Mouse (Mus musculus): Measurements from ENCODE around the gene Ankrd34a. TPM values are rescaled to one million over a fixed set of nuclear protein-coding genes. Genes with fewer than 3 reads are reported as not detected.

The Ankrd34a gene
- polyA plus RNA-seq (2016; fragmentation: Nextera tagmentation; extraction: Ambion mirVana) = 4.0 and 4.4 TPM in 2 replicates

DNA sequence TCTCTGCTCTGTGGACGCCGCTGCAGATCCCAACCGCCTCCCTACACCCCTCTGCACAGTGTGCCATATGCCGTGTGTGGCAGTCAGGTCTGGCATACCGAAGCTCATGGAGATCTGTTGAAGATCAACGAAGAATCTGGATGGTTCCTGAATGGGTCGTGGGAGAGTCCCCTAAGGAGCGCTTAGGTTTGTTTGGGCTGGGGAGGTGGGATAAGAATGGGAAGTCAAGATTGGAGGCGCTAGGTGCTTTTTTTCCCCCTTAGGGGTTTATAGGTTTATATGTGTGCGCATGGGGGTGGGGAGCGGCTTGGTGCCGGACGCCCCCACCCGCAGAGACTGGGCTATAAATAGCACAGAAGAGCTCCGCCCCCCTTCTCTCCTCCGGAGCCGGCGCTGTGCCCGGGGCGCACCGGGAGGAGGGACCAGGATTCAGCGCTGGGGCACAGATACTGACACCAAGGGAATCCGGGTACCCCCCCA is at the start of gene Ankrd34a:
TSS of gene Ankrd34a (plus strand) at position 409 of the 480 bp plus-strand sequence.
- Histone ChIP-seq H3K9me3 (no peaks in the 10 kb centered on the region), H3K4me2 (peak within 1 kb of the TSS; percentile 95), H3K4me3 (replicated peaks) (peak within 1 kb of the TSS; percentile 49), H3K27me3 (peaks cover 37% of the 10 kb centered on the region), H3K9ac (peak within 1 kb of the TSS; percentile 72), H3K27ac (0 out of 2 replicates have a peak within 1 kb of the TSS, but pooled peaks have one; percentile 36), H3K4me1 (peaks cover 66% of the 10 kb centered on the region), H3K36me3 (replicated peaks) (no peaks in the 10 kb centered on the region)
- 1% methylated on average over 20 of the region's 23 CpGs for WGBS
- no peak for ATAC-seq (ENCODE audit: low FRiP score)

DNA sequence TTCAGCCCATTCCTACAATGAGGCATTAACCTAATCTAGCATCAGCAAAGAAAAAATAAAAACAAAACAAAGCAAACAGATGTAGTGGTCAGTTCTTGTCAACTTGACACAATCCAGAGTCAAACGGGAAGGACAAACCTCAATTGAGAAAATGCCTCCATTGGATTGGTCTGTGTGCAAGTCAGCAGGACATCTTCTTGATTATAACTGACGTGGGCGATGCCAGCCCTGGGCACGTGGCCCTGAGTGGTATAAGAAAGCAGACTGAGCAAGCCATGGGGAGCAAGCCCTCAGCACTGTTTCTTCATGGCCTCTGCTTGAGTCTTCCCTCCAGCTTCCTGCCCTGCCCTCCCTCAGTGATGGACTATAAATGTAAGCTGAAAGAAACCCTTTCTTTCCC is 49.6 kb upstream of the Ankrd34a start:
- no peak for ATAC-seq (ENCODE audit: low FRiP score)
- Histone ChIP-seq H3K4me1 (0 out of 2 replicates have a peak, but pooled peaks cover 5% of the 10 kb centered on the region), H3K27ac (no peak overlapping the region), H3K4me2 (peak overlapping the region; percentile 13; the same call in 1 of the 2 replicates), H3K27me3 (peaks cover 5% of the 10 kb centered on the region; the same call in 1 of the 2 replicates), H3K9me3 (no peaks in the 10 kb centered on the region), H3K9ac (no peak overlapping the region), H3K36me3 (replicated peaks) (no peaks in the 10 kb centered on the region), H3K4me3 (replicated peaks) (no peak overlapping the region)
- WGBS = 37% methylated on average over 4 of the region's 4 CpGs

DNA sequence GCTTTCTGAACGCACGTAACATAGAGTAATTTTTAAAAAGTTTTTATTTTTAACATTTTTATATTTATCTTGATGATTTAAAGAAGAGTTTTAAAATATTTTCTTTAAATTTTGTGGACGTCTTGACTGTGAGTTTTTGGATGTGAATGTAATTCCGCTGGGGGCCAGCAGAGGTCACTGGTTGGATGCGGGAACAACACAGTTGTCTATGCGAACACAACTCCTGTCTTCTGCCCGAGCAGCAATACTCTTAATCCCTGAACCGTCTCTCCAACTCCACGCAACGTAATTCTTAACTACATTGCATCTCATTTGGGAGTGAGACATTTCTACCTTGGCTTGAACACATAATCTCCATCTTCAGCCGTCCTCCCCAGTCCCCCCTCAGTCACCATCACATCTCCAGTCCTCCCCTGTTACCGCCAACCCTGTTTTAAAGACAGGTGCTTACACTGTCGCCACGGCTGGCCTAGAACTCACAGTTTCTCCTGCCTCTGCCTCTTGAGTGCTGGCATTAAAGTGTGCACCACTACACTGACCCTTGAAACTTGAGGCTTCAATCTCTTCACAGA is 49.0 kb upstream of the Ankrd34a start:
- 0 out of 2 replicates have a peak, but pooled peaks cover 5% of the 10 kb centered on the region for H3K4me1 ChIP-seq
- 8% methylated on average over 14 of the region's 14 CpGs for WGBS
- ATAC-seq (ENCODE audit: low FRiP score) = peak; percentile 39; the same call in 1 of the 2 replicates
- H3K4me3 ChIP-seq (replicated peaks) = no peak overlapping the region
- H3K9me3 ChIP-seq = no peaks in the 10 kb centered on the region
- H3K4me2 ChIP-seq = peak overlapping the region; percentile 35
- no peak overlapping the region for H3K27ac ChIP-seq
- H3K36me3 ChIP-seq (replicated peaks) = no peaks in the 10 kb centered on the region
- H3K9ac ChIP-seq = no peak overlapping the region
- H3K27me3 ChIP-seq = peaks cover 5% of the 10 kb centered on the region; the same call in 1 of the 2 replicates

DNA sequence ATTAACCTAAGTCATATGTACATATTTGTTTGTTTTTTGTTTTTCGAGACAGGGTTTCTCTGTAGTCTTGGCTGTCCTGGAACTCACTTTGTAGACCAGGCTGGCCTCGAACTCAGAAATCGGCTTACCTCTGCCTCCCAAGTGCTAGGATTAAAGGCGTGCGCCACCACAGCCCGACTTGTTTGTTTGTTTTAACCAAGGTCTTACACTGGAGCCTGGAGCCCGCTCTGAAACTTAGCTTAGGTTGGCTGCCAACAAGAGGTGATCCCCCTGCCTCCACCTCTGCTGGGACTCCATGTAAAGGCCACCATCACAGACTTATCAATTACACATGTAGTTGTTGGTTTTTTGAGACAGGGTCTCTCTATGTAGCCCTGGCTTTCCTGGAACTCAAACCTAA is 47.6 kb upstream of the Ankrd34a start:
- WGBS = 89% methylated on average over 7 of the region's 7 CpGs
- H3K27me3 ChIP-seq = peaks cover under 1% of the 10 kb centered on the region; the same call in 1 of the 2 replicates
- 0 out of 2 replicates have a peak, but pooled peaks cover 5% of the 10 kb centered on the region for H3K4me1 ChIP-seq
- no peak for ATAC-seq (ENCODE audit: low FRiP score)
- H3K4me3 ChIP-seq (replicated peaks) = no peak overlapping the region
- H3K27ac ChIP-seq = no peak overlapping the region
- H3K9me3 ChIP-seq = no peaks in the 10 kb centered on the region
- no peak overlapping the region for H3K9ac ChIP-seq
- H3K4me2 ChIP-seq = no peak overlapping the region
- H3K36me3 ChIP-seq (replicated peaks) = no peaks in the 10 kb centered on the region

DNA sequence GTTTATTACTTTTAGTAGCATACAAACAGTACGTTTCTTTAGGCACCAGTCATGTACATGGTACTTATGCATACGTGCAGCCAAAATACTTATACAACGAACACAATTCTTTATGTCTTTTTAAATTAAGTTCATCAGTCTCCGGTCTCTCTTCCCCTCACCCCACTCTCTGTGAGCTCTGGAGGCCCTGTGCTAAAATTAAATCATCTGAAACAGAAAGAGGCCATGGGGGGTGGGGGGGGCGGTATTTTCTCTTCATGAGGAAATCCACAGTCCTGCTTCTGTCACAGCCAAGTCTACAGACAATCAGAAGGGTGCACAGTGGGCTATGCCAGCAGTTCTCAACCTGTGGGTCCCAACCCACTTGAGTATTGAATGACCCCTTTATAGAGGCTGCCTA is 47.1 kb upstream of the Ankrd34a start:
- no peak for ATAC-seq (ENCODE audit: low FRiP score)
- no peak overlapping the region for H3K4me2 ChIP-seq
- 0 out of 2 replicates have a peak, but pooled peaks cover 5% of the 10 kb centered on the region for H3K4me1 ChIP-seq
- H3K36me3 ChIP-seq (replicated peaks) = no peaks in the 10 kb centered on the region
- H3K27me3 ChIP-seq = no peaks in the 10 kb centered on the region
- no peaks in the 10 kb centered on the region for H3K9me3 ChIP-seq
- H3K27ac ChIP-seq = no peak overlapping the region
- H3K9ac ChIP-seq = no peak overlapping the region
- 79% methylated on average over 5 of the region's 5 CpGs for WGBS
- no peak overlapping the region for H3K4me3 ChIP-seq (replicated peaks)

DNA sequence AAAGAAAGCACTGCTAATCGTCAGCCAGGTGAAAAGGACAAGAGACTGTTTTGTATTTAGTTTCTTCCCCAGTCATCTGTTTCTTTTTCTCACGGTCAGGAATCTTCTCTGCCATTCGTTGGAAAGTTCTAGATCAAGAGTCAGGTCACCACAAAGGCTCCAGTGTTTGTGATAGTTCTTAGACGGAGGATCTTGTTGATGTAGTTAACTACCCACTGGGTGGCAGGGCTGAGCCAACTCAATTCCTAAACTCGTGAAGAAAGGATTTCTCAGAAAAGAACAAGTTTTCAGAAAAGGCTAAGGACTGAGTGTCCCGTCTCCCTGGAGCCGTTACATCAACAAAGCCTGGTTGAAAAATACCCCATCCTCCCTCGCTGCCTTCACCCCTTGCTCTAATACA is 45.2 kb upstream of the Ankrd34a start:
- Histone ChIP-seq H3K9me3 (no peaks in the 10 kb centered on the region), H3K4me3 (replicated peaks) (no peak overlapping the region), H3K4me1 (peaks cover 16% of the 10 kb centered on the region), H3K36me3 (replicated peaks) (no peaks in the 10 kb centered on the region), H3K9ac (no peak overlapping the region), H3K27me3 (no peaks in the 10 kb centered on the region), H3K27ac (no peak overlapping the region), H3K4me2 (no peak overlapping the region)
- WGBS = 12% methylated on average over 8 of the region's 8 CpGs
- ATAC-seq (ENCODE audit: low FRiP score) = no peak

DNA sequence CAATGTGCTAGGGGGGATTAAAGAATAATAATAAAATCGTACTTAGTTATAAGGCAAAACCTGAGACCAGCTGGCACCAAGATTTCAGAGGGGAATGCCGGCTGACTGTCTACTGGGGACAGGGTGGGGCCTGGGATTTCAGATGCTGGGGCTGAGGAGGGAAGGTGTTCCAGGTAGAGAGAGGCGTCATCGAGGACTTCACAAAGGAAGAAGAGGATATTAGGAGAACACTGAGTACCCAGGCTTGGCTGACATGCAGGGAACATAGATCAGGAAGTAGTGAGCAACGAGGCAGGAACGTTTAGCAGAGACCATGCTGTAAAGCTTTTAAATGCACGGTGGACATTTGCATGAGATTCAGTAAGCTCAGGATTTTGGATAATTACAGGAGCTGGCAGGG is 44.5 kb upstream of the Ankrd34a start:
- Histone ChIP-seq H3K27ac (no peak overlapping the region), H3K4me1 (peaks cover 23% of the 10 kb centered on the region), H3K9ac (no peak overlapping the region), H3K4me3 (replicated peaks) (no peak overlapping the region), H3K4me2 (no peak overlapping the region), H3K36me3 (replicated peaks) (no peaks in the 10 kb centered on the region), H3K27me3 (no peaks in the 10 kb centered on the region), H3K9me3 (no peaks in the 10 kb centered on the region)
- ATAC-seq (ENCODE audit: low FRiP score) = no peak
- 75% methylated on average over 7 of the region's 7 CpGs for WGBS

DNA sequence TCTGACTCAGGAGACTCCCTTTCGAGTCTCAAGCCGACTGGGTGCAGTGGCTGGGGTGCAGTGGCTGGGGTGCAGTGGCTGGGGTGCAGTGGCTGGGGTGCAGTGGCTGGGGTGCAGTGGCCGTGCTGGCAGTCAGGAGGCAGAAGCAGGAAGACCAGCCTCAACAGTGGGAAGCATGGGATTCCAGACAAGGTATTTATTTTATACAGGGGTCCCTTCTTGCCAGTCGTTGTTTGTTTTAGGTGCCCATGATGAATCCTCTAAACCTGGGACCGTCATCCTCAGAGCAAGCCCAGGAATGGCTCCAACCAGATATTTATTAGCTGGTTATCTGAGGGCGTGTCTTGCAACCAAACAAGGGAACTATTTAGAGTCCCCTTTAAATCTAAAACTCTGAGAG is 42.8 kb upstream of the Ankrd34a start:
- WGBS = 82% methylated on average over 6 of the region's 6 CpGs
- no peak overlapping the region for H3K9ac ChIP-seq
- H3K4me1 ChIP-seq = peaks cover 25% of the 10 kb centered on the region
- H3K27me3 ChIP-seq = no peaks in the 10 kb centered on the region
- no peaks in the 10 kb centered on the region for H3K36me3 ChIP-seq (replicated peaks)
- H3K27ac ChIP-seq = no peak overlapping the region
- no peak overlapping the region for H3K4me3 ChIP-seq (replicated peaks)
- H3K9me3 ChIP-seq = no peaks in the 10 kb centered on the region
- no peak for ATAC-seq (ENCODE audit: low FRiP score)
- H3K4me2 ChIP-seq = no peak overlapping the region

DNA sequence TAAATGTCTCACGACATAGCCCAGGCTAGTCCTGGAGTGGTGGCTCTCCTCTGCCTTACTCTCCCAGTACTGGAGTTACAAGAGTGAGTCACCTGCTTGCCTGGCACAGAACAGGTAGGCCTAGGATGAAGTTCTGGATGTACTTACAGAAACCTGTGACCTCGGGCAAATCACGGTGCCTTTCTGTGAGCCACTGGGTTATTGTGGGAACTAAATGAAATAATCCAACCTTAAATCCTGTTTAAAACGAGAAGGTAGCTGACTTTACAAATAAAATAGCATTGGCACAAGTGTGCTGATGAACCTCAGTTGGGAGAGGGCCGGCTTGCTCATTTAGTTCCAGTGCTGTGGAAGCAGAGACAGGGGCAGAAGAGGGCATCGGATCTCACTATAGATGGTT is 42.2 kb upstream of the Ankrd34a start:
- H3K9me3 ChIP-seq = no peaks in the 10 kb centered on the region
- no peak for ATAC-seq (ENCODE audit: low FRiP score)
- 82% methylated on average over 6 of the region's 6 CpGs for WGBS
- H3K36me3 ChIP-seq (replicated peaks) = no peaks in the 10 kb centered on the region
- H3K4me1 ChIP-seq = peaks cover 32% of the 10 kb centered on the region
- H3K9ac ChIP-seq = no peak overlapping the region
- H3K27me3 ChIP-seq = no peaks in the 10 kb centered on the region
- H3K27ac ChIP-seq = no peak overlapping the region
- H3K4me2 ChIP-seq = no peak overlapping the region
- no peak overlapping the region for H3K4me3 ChIP-seq (replicated peaks)

DNA sequence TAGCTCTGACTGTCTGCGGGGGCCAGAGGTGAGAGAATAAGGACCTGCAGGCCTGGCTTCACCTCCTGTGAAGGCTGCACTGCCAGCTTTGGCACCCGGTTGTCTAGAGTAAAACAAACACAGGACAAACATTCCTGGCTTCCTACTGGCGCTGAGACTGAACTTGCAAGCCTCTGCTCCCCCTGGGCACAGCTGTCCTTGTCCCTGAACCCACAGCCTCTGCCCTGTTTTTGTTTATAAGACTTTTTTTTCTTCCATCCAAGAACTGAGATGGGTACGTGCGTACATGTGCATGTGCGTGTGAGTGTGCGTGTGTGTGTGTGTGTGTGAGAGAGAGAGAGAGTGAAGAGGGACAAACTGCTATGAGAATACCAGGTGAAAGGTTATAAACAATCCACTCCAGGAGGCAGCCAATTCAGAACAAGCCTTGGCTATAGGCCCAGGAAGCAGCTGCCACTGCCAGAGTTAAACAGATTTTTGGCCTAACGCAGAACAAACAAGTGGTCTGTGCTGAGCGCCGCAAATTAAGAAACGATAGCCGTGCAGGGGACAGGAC is 41.3 kb upstream of the Ankrd34a start:
- no peaks in the 10 kb centered on the region for H3K9me3 ChIP-seq
- peak overlapping the region; percentile 71 for H3K27ac ChIP-seq
- H3K4me3 ChIP-seq (replicated peaks) = no peak overlapping the region
- no peaks in the 10 kb centered on the region for H3K27me3 ChIP-seq
- no peak overlapping the region for H3K4me2 ChIP-seq
- peaks cover 40% of the 10 kb centered on the region for H3K4me1 ChIP-seq
- H3K9ac ChIP-seq = peak overlapping the region; percentile 21; the same call in 1 of the 2 replicates
- WGBS = 43% methylated on average over 12 of the region's 12 CpGs
- peaks cover 8% of the 10 kb centered on the region for H3K36me3 ChIP-seq (replicated peaks)
- ATAC-seq (ENCODE audit: low FRiP score) = no peak

DNA sequence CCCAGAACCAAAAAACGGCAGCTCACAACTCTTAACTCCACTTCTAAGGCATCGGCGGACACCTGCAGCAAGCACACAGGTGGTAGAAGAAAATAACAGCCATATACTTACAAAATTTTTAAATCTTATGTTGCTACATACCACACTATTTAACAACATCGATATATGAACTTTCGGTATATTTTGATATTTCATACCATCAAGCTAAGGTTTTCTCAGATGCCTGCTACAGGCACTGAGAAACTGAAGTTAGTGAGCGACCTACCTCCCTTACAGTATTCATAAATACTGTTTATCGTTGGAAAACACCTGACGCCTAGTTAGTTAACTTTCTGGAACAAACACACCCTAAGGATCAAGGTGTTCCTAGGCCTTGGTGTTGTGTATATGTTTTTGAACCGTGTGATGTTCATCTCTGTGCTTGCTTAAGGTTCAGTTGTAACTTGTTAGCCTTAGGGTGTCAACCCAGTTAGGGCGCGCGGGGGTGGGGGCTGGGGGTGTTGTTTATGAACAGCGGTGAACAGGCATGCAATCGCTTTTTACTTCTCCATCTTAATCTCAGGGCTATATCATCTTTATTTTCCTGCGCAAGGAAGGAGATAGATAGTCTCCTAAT is 40.3 kb upstream of the Ankrd34a start:
- ATAC-seq (ENCODE audit: low FRiP score) = no peak
- no peaks in the 10 kb centered on the region for H3K9me3 ChIP-seq
- peaks cover 49% of the 10 kb centered on the region for H3K4me1 ChIP-seq
- peak overlapping the region; percentile 71 for H3K27ac ChIP-seq
- peak overlapping the region; percentile 67 for H3K4me2 ChIP-seq
- no peaks in the 10 kb centered on the region for H3K27me3 ChIP-seq
- H3K9ac ChIP-seq = no peak overlapping the region
- H3K4me3 ChIP-seq (replicated peaks) = no peak overlapping the region
- 82% methylated on average over 15 of the region's 15 CpGs for WGBS
- peaks cover 18% of the 10 kb centered on the region for H3K36me3 ChIP-seq (replicated peaks)
